Mouse (Mus musculus): ENCODE measurements around the gene Pnkd. TPM values are rescaled to one million over a fixed set of nuclear protein-coding genes. Genes with fewer than 3 reads are reported as not detected.

Pnkd gene
- polyA plus RNA-seq, 2 experiments = 63.9 to 124 TPM

- Histone ChIP-seq H3K9me3 (ENCODE audit: control insufficient read depth, low read length) (no peaks in the 10 kb centered on the region), H3K4me1 (ENCODE audit: control insufficient read depth, insufficient read depth, low read length) (no peaks in the 10 kb centered on the region), H3K27ac (replicated peaks; ENCODE audit: low read depth, low read length) (no peak overlapping the region), H3K36me3 (ENCODE audit: control insufficient read depth, insufficient read depth, low read length) (peaks cover 40% of the 10 kb centered on the region), H3K9ac (ENCODE audit: low read depth, low read length, severe bottlenecking) (no peak overlapping the region), H3K4me2 (replicated peaks; ENCODE audit: low read depth, low read length, severe bottlenecking) (no peak overlapping the region), H3K4me3 (replicated peaks; ENCODE audit: low read length) (no peak overlapping the region), H3K27me3 (ENCODE audit: control insufficient read depth, insufficient read depth, low read length) (no peaks in the 10 kb centered on the region)
- ATAC-seq (ENCODE audit: low FRiP score, low read depth) (no peak), DNase-seq (ENCODE audit: low spot score) (no peak)
- TF ChIP-seq POLR2A (IDR thresholded peaks at IDR 0.05; ENCODE audit: borderline replicate concordance, extremely low read depth, insufficient read depth, insufficient read length) = no peak
- 46% methylated on average over 8 of the region's 8 CpGs for WGBS
These were observed 6.7 kb upstream of the Pnkd start for GRCm38 (mm10) chr1:74277883-74278537.

- Histone ChIP-seq H3K36me3 (ENCODE audit: control insufficient read depth, insufficient read depth, low read length) (peaks cover 43% of the 10 kb centered on the region), H3K4me1 (ENCODE audit: control insufficient read depth, insufficient read depth, low read length) (peaks cover under 1% of the 10 kb centered on the region), H3K4me3 (replicated peaks; ENCODE audit: low read length) (no peak within 1 kb of the TSS), H3K4me2 (replicated peaks; ENCODE audit: low read depth, low read length, severe bottlenecking) (no peak within 1 kb of the TSS), H3K27ac (replicated peaks; ENCODE audit: low read depth, low read length) (no peak within 1 kb of the TSS), H3K9me3 (ENCODE audit: control insufficient read depth, low read length) (no peaks in the 10 kb centered on the region), H3K27me3 (ENCODE audit: control insufficient read depth, insufficient read depth, low read length) (no peaks in the 10 kb centered on the region), H3K9ac (ENCODE audit: low read depth, low read length, severe bottlenecking) (no peak within 1 kb of the TSS)
- TF ChIP-seq POLR2A (IDR thresholded peaks at IDR 0.05; ENCODE audit: borderline replicate concordance, extremely low read depth, insufficient read depth, insufficient read length) = no peak
- 90% methylated on average over 10 of the region's 10 CpGs for WGBS
- no peak for DNase-seq (ENCODE audit: low spot score)
- ATAC-seq (ENCODE audit: low FRiP score, low read depth) = no peak
These were observed 6.2 kb upstream of the Pnkd start, which contains the start of gene Gpbar1 for GRCm38 (mm10) chr1:74278538-74278937. Gpbar1 (plus strand) TSS chr1:74278550.

DNA sequence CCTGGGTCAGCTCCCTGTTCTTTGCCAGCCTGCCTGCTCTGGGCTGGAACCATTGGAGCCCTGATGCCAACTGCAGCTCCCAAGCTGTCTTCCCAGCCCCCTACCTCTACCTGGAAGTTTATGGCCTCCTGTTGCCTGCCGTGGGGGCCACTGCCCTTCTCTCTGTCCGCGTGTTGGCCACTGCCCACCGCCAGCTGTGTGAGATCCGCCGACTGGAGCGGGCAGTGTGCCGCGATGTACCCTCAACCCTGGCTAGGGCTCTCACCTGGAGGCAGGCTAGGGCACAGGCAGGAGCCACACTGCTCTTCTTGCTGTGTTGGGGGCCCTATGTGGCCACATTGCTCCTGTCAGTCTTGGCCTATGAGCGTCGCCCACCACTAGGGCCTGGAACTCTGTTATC is 5.7 kb upstream of the Pnkd start:
- H3K4me3 ChIP-seq (replicated peaks; ENCODE audit: low read length) = no peak overlapping the region
- WGBS = 90% methylated on average over 11 of the region's 11 CpGs
- ATAC-seq (ENCODE audit: low FRiP score, low read depth) (no peak), DNase-seq (ENCODE audit: low spot score) (no peak)
- peaks cover 43% of the 10 kb centered on the region for H3K36me3 ChIP-seq (ENCODE audit: control insufficient read depth, insufficient read depth, low read length)
- no peaks in the 10 kb centered on the region for H3K9me3 ChIP-seq (ENCODE audit: control insufficient read depth, low read length)
- no peak overlapping the region for H3K27ac ChIP-seq (replicated peaks; ENCODE audit: low read depth, low read length)
- H3K9ac ChIP-seq (ENCODE audit: low read depth, low read length, severe bottlenecking) = no peak overlapping the region
- peaks cover 3% of the 10 kb centered on the region for H3K4me1 ChIP-seq (ENCODE audit: control insufficient read depth, insufficient read depth, low read length)
- H3K27me3 ChIP-seq (ENCODE audit: control insufficient read depth, insufficient read depth, low read length) = no peaks in the 10 kb centered on the region
- H3K4me2 ChIP-seq (replicated peaks; ENCODE audit: low read depth, low read length, severe bottlenecking) = no peak overlapping the region
- TF ChIP-seq POLR2A (IDR thresholded peaks at IDR 0.05; ENCODE audit: borderline replicate concordance, extremely low read depth, insufficient read depth, insufficient read length) = no peak

GRCm38 (mm10) chr1:74280591-74281325 is 4.0 kb upstream of the Pnkd start:
- no peak for ATAC-seq (ENCODE audit: low FRiP score, low read depth)
- peaks cover 6% of the 10 kb centered on the region for H3K4me1 ChIP-seq (ENCODE audit: control insufficient read depth, insufficient read depth, low read length)
- H3K9me3 ChIP-seq (ENCODE audit: control insufficient read depth, low read length) = no peaks in the 10 kb centered on the region
- H3K4me2 ChIP-seq (replicated peaks; ENCODE audit: low read depth, low read length, severe bottlenecking) = no peak overlapping the region
- no peak for TF ChIP-seq POLR2A (IDR thresholded peaks at IDR 0.05; ENCODE audit: borderline replicate concordance, extremely low read depth, insufficient read depth, insufficient read length)
- no peak overlapping the region for H3K9ac ChIP-seq (ENCODE audit: low read depth, low read length, severe bottlenecking)
- no peaks in the 10 kb centered on the region for H3K27me3 ChIP-seq (ENCODE audit: control insufficient read depth, insufficient read depth, low read length)
- H3K27ac ChIP-seq (replicated peaks; ENCODE audit: low read depth, low read length) = no peak overlapping the region
- H3K36me3 ChIP-seq (ENCODE audit: control insufficient read depth, insufficient read depth, low read length) = peaks cover 43% of the 10 kb centered on the region
- H3K4me3 ChIP-seq (replicated peaks; ENCODE audit: low read length) = no peak overlapping the region
- no peak for DNase-seq (ENCODE audit: low spot score)
- 95% methylated on average over 14 of the region's 14 CpGs for WGBS

GRCm38 (mm10) chr1:74281372-74281771 is 3.4 kb upstream of the Pnkd start:
- ATAC-seq (ENCODE audit: low FRiP score, low read depth) (no peak), DNase-seq (ENCODE audit: low spot score) (no peak)
- no peak overlapping the region for H3K4me3 ChIP-seq (replicated peaks; ENCODE audit: low read length)
- no peaks in the 10 kb centered on the region for H3K27me3 ChIP-seq (ENCODE audit: control insufficient read depth, insufficient read depth, low read length)
- H3K4me2 ChIP-seq (replicated peaks; ENCODE audit: low read depth, low read length, severe bottlenecking) = no peak overlapping the region
- no peak overlapping the region for H3K27ac ChIP-seq (replicated peaks; ENCODE audit: low read depth, low read length)
- peaks cover 43% of the 10 kb centered on the region for H3K36me3 ChIP-seq (ENCODE audit: control insufficient read depth, insufficient read depth, low read length)
- H3K9me3 ChIP-seq (ENCODE audit: control insufficient read depth, low read length) = no peaks in the 10 kb centered on the region
- 100% methylated on average over 1 of the region's 2 CpGs for WGBS
- TF ChIP-seq POLR2A (IDR thresholded peaks at IDR 0.05; ENCODE audit: borderline replicate concordance, extremely low read depth, insufficient read depth, insufficient read length) = no peak
- H3K4me1 ChIP-seq (ENCODE audit: control insufficient read depth, insufficient read depth, low read length) = peaks cover 9% of the 10 kb centered on the region
- no peak overlapping the region for H3K9ac ChIP-seq (ENCODE audit: low read depth, low read length, severe bottlenecking)

Measured in limb, embryonic 14.5 days (tissue).